Mouse (Mus musculus) liver, postnatal 0 days (tissue): ENCODE results near the gene Fam151b. TPM values are rescaled to one million over a fixed set of nuclear protein-coding genes. Genes with fewer than 3 reads are reported as not detected.

Experiments used
- ATAC-seq: fragments of 200-750 bp; cut with Nextera tagmentation; 2 replicates; pipeline ENCODE4 v1.8.0; 2017; ENCODE audit warnings: mild to moderate bottlenecking, moderate library complexity
- DNase-seq: peaks from one replicate; pipeline ENCODE4 v3.0.0-alpha.2; 2016
- H3K27ac ChIP-seq: fragments of 300-500 bp; sonication (generic); 2 replicates; pipeline ENCODE4 v1.5.1; 2014; ENCODE audit warnings: antibody characterized with exemption, moderate library complexity, mild to moderate bottlenecking, low read depth
- H3K27me3 ChIP-seq: fragments of 300-500 bp; sonication (generic); 2 replicates; pipeline ENCODE4 v1.6.1; 2014; ENCODE audit warnings: low read length, control low read depth, mixed read lengths; ENCODE audit not compliant: insufficient read depth
- H3K36me3 ChIP-seq: fragments of 300-500 bp; sonication (generic); replicated peaks from 2 replicates; pipeline ENCODE4 v1.6.1; 2014; ENCODE audit warnings: mild to moderate bottlenecking, control low read depth, low read length, moderate library complexity, mixed read lengths; ENCODE audit not compliant: insufficient read depth
- H3K4me1 ChIP-seq: fragments of 300-500 bp; sonication (generic); 2 replicates; pipeline ENCODE4 v1.6.1; 2014; ENCODE audit warnings: antibody characterized with exemption, mild to moderate bottlenecking, control low read depth; ENCODE audit not compliant: insufficient read depth
- H3K4me2 ChIP-seq: fragments of 300-500 bp; sonication (generic); 2 replicates; pipeline ENCODE4 v1.6.1; 2014; ENCODE audit warnings: low read depth, mild to moderate bottlenecking, low read length, moderate library complexity, mixed read lengths
- H3K4me3 ChIP-seq: fragments of 300-500 bp; sonication (generic); 2 replicates; pipeline ENCODE4 v1.5.1; 2014; ENCODE audit warnings: low read depth, low read length
- H3K9ac ChIP-seq: fragments of 300-500 bp; sonication (generic); replicated peaks from 2 replicates; pipeline ENCODE4 v1.6.1; 2014; ENCODE audit warnings: mild to moderate bottlenecking, moderate library complexity
- H3K9me3 ChIP-seq: fragments of 300-500 bp; sonication (generic); 2 replicates; pipeline ENCODE4 v1.6.1; 2016; ENCODE audit warnings: mild to moderate bottlenecking, control low read depth, low read length, mixed read lengths
- CTCF ChIP-seq: sonication (generic); IDR thresholded peaks from 2 replicates; pipeline ENCODE4 v1.5.1; 2016; ENCODE audit warnings: antibody characterized with exemption, low read depth
- EP300 ChIP-seq: IDR thresholded peaks from 2 replicates; pipeline ENCODE4 v1.6.1; 2016; ENCODE audit warnings: antibody characterized with exemption, low read depth, mild to moderate bottlenecking
- WGBS: fragments of 180-500 bp; shearing (Covaris S2); extraction: QIAGEN DNeasy Blood & Tissue Kit; methylation state at CpG from one replicate; pipeline ENCODE4 v1.1.7; 2014; ENCODE audit not compliant: insufficient replicate concordance; 5-methylcytosine and 5-hydroxymethylcytosine counted together
- polyA plus RNA-seq: library from polyadenylated mRNA; unstranded; fragments of >200 nt; fragmentation: Nextera tagmentation; extraction: Ambion mirVana; gene quantifications from 2 replicates; pipeline ENCODE4 v1.2.1, GENCODE M21; 2015

The Fam151b gene
- polyA plus RNA-seq, 1 experiment from 2014 or later: 0.12 TPM

DNA sequence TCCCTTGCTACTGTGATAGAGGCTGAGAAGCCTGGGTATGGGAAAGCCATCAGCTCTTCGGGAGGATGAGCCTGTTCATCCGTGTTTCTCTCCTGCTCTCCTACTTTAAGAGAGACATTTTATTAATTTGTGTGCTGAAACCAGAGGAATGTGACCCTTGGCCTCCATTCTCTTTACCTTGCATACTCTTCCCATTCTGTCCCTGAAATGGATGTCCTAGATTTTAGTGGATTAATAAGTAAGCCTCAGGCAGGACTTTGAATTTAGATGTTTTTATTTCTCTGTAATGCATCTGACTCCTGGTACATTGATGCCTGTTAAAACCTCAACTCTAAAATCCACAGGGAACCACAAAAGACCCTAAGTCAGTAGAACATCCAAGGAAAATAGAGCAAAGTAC, 14.4 kb downstream of the Fam151b start:
- Histone ChIP-seq H3K4me2 (no peak overlapping the region), H3K4me3 (no peak overlapping the region), H3K9ac (no peak overlapping the region), H3K27ac (no peak overlapping the region), H3K27me3 (no peaks in the 10 kb centered on the region), H3K4me1 (0 out of 2 replicates have a peak, but pooled peaks cover 2% of the 10 kb centered on the region), H3K36me3 (peaks cover 3% of the 10 kb centered on the region; the same call in 1 of the 2 replicates), H3K9me3 (no peaks in the 10 kb centered on the region)
- TF ChIP-seq CTCF (no peak), EP300 (no peak)
- ATAC-seq (peak; percentile 65), DNase-seq (no peak)
- WGBS: 75% methylated on average over 2 of the region's 2 CpGs

DNA sequence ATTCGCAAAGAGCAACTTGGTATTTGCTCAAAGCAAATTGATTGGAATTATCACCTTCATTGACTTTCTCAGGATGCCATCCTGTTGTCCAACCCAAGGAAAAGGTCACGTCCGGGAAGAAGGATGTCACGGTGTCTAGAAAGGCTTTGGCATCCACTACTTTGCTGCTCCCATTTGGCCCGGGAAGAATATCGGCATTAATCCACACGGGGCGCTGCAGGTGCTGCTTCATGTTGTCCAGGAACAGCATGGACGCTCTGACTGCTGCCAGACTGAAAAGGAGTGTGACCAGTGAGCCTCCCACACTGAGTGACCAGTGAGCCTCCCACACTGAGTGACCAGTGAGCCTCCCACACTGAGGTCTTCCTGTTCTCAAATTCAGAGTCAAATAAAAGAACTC, 15.9 kb downstream of the Fam151b start:
- H3K27me3 ChIP-seq: no peaks in the 10 kb centered on the region
- DNase-seq (no peak), ATAC-seq (no peak)
- no peaks in the 10 kb centered on the region for H3K9me3 ChIP-seq
- no peak overlapping the region for H3K4me3 ChIP-seq
- H3K27ac ChIP-seq: no peak overlapping the region
- no peak overlapping the region for H3K4me2 ChIP-seq
- H3K9ac ChIP-seq: no peak overlapping the region
- H3K4me1 ChIP-seq: 0 out of 2 replicates have a peak, but pooled peaks cover 2% of the 10 kb centered on the region
- TF ChIP-seq EP300 (no peak), CTCF (no peak)
- H3K36me3 ChIP-seq: peaks cover 3% of the 10 kb centered on the region; the same call in 1 of the 2 replicates
- WGBS: 82% methylated on average over 9 of the region's 9 CpGs

DNA sequence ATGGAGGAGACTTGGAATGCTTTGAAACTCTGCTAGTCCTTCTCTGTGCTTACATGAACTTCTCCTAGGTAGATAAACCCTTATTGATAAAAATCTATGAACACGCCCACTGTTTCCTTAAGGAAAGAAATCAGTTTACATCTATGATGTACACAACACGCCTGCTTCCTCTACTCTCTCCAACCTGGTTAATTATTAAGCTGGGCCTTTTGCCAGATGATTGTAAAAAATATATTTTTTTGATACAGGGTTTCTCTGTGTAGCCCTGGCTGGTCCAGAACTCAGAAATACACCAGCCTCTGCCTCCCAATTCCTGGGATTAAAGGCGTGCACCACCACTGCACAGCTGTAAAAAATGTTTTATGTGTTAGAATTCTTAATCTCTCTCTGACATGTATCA, 19.1 kb downstream of the Fam151b start:
- Histone ChIP-seq H3K36me3 (peaks cover 3% of the 10 kb centered on the region; the same call in 1 of the 2 replicates), H3K27ac (no peak overlapping the region), H3K4me1 (0 out of 2 replicates have a peak, but pooled peaks cover 1% of the 10 kb centered on the region), H3K9ac (no peak overlapping the region), H3K27me3 (no peaks in the 10 kb centered on the region), H3K4me3 (no peak overlapping the region), H3K4me2 (no peak overlapping the region), H3K9me3 (no peaks in the 10 kb centered on the region)
- ATAC-seq: no peak
- no peak for DNase-seq
- WGBS: 71% methylated on average over 3 of the region's 3 CpGs
- TF ChIP-seq CTCF: no peak
- TF ChIP-seq EP300: no peak

DNA sequence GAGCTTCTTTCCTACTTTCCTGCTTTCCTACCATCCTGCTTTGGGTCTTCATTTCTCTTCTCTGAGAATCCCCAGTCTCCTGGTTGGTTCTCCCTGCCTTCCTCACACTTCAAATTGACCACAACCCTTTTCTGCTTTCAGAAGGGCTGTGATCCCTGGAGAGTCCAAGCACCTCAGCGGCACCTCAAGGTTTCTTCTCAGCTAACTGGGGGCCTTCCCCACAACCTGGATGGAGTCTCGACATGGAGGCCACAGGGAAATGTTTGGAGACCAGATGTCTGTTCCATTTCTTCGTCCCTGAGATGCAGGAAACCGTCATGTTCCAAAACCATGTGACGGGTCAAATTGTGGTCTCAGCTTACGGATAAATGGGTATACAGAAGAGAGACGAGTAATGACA, 36.9 kb downstream of the Fam151b start:
- Histone ChIP-seq H3K27ac (no peak overlapping the region), H3K27me3 (no peaks in the 10 kb centered on the region), H3K4me2 (no peak overlapping the region), H3K9ac (no peak overlapping the region), H3K4me3 (no peak overlapping the region), H3K36me3 (no peaks in the 10 kb centered on the region), H3K4me1 (no peaks in the 10 kb centered on the region), H3K9me3 (no peaks in the 10 kb centered on the region)
- WGBS: 78% methylated on average over 7 of the region's 7 CpGs
- no peak for ATAC-seq
- TF ChIP-seq EP300 (no peak), CTCF (no peak)
- no peak for DNase-seq

GRCm38 (mm10) chr13:92440286-92440685, 43.5 kb downstream of the Fam151b start:
- 74% methylated on average over 13 of the region's 13 CpGs for WGBS
- no peaks in the 10 kb centered on the region for H3K27me3 ChIP-seq
- ATAC-seq (no peak), DNase-seq (no peak)
- H3K4me1 ChIP-seq: no peaks in the 10 kb centered on the region
- H3K27ac ChIP-seq: no peak overlapping the region
- H3K4me3 ChIP-seq: no peak overlapping the region
- no peak overlapping the region for H3K4me2 ChIP-seq
- H3K36me3 ChIP-seq: no peaks in the 10 kb centered on the region
- H3K9me3 ChIP-seq: no peaks in the 10 kb centered on the region
- no peak for TF ChIP-seq EP300
- TF ChIP-seq CTCF: no peak
- H3K9ac ChIP-seq: no peak overlapping the region

- H3K27me3 ChIP-seq: no peaks in the 10 kb centered on the region
- H3K4me3 ChIP-seq: no peak overlapping the region
- no peak overlapping the region for H3K9ac ChIP-seq
- no peaks in the 10 kb centered on the region for H3K4me1 ChIP-seq
- H3K4me2 ChIP-seq: no peak overlapping the region
- DNase-seq: no peak
- no peak for ATAC-seq
- H3K27ac ChIP-seq: no peak overlapping the region
- H3K9me3 ChIP-seq: no peaks in the 10 kb centered on the region
- TF ChIP-seq CTCF: no peak
- no peak for TF ChIP-seq EP300
- no peaks in the 10 kb centered on the region for H3K36me3 ChIP-seq
- WGBS: 83% methylated on average over 10 of the region's 10 CpGs
Measured at GRCm38 (mm10) chr13:92438656-92439055, 45.2 kb downstream of the Fam151b start.

DNA sequence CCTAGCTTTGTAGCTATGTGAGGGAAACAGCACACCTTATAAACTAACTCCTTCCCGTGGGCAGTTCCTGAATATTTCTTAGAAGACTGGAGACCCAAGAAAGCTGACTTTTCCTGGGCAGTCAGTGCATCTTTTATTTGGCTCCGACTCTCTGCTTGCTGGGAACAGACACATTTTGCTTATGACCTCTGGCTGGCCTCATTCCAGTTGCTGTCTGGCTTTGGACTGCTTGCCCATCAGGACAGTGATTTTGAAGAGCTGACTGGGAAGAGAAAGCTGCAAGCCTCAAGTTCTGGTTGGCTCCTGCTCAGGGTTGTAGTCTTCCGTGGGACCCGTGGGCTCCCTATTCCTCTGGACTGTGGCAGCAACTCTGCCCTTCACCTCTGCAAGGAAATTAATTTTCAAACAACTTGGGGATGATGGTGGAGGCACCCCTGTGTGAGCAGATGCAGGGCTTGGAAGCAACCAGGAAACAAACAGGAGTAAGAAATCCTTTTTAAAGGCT, 56.4 kb downstream of the Fam151b start:
- DNase-seq: no peak

More for the DNA sequence above, 56.4 kb downstream of the Fam151b start:
- TF ChIP-seq EP300: no peak
- no peak for TF ChIP-seq CTCF
- WGBS: 42% methylated on average over 4 of the region's 4 CpGs
- no peak overlapping the region for H3K27ac ChIP-seq
- H3K36me3 ChIP-seq: no peaks in the 10 kb centered on the region
- no peak for ATAC-seq
- H3K4me1 ChIP-seq: peaks cover 3% of the 10 kb centered on the region; the same call in 1 of the 2 replicates
- no peak overlapping the region for H3K9ac ChIP-seq
- H3K9me3 ChIP-seq: no peaks in the 10 kb centered on the region
- no peak overlapping the region for H3K4me2 ChIP-seq
- peaks cover 49% of the 10 kb centered on the region for H3K27me3 ChIP-seq
- H3K4me3 ChIP-seq: no peak overlapping the region
